Mouse (Mus musculus) neutrophil, adult 5-6 weeks (primary cell): ENCODE measurements around the gene Gm45623. TPM values are rescaled to one million over a fixed set of nuclear protein-coding genes. Genes with fewer than 3 reads are reported as not detected.
A peak's percentile ranks its signal among the peaks of the same experiment; 100 is the strongest.

ENCODE experiments used
- ATAC-seq: fragments of 151-379, 151-347 bp; 2 replicates; pipeline ENCODE4 v1.8.0; 2017; ENCODE audit warnings: mild to moderate bottlenecking, moderate TSS enrichment; ENCODE audit not compliant: insufficient number of reproducible peaks, poor library complexity, low FRiP score, severe bottlenecking; ENCODE audit errors: extremely low read depth
- total RNA-seq: library from RNA; stranded (forward); fragments of 200-1000 nt; gene quantifications from 2 replicates; pipeline ENCODE4 v1.2.3, GENCODE M21; 2017

The Gm45623 gene
- total RNA-seq = not detected in 2 replicates

GRCm38 (mm10) chr13:56753192-56753951, at the start of gene Gm45623:
Gene Gm45623, minus strand, starts transcription at chr13:56753827.
- no peak for ATAC-seq

GRCm38 (mm10) chr13:56797459-56797858, 43.8 kb upstream of the Gm45623 start:
- no peak for ATAC-seq

- ATAC-seq = no peak
Measured at GRCm38 (mm10) chr13:56795501-56795900, 41.9 kb upstream of the Gm45623 start.

- no peak for ATAC-seq
Measured at GRCm38 (mm10) chr13:56794441-56794840, 40.8 kb upstream of the Gm45623 start.

DNA sequence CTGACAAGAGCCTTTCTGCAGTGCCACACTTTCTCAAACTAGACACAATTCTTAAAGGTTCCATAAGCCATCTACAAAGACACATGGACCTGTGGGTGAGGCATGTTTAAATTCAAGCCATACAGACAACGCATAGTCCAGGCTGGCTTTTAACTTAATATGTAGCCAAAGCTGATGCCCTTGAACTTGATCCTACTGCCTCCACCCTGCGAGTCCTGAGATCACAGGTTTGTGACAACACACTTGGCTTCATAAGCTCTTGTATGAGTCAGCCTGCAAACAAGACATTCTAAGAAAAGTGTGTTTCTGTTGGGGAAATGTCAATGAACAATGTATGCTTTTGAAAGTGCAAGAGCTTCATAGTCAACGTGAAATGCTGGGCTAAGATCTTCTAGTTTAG, 39.2 kb upstream of the Gm45623 start:
- no peak for ATAC-seq

DNA sequence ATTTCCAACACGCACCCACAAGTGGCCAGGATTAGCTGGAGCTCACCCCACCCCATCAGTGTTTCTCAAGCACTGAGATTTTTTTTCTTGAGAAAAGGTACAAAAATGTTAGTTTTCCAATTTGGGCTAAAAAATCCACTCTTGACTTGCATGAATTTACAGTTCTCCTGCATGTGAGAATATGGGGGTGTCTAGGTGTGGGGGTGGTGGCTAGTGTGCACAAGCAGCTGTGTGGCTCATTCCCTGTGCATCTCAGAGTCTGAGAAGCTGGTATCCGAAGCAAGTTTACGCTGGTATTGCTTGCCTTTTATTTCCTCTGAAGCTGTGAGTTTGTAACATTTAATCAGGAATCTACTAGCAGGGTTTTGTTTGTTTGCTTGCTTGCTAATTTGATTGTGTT, 37.1 kb upstream of the Gm45623 start:
- ATAC-seq = no peak

- ATAC-seq = no peak
Measured at GRCm38 (mm10) chr13:56782621-56783020, 29.0 kb upstream of the Gm45623 start.

GRCm38 (mm10) chr13:56781697-56782096, 28.1 kb upstream of the Gm45623 start:
- no peak for ATAC-seq

DNA sequence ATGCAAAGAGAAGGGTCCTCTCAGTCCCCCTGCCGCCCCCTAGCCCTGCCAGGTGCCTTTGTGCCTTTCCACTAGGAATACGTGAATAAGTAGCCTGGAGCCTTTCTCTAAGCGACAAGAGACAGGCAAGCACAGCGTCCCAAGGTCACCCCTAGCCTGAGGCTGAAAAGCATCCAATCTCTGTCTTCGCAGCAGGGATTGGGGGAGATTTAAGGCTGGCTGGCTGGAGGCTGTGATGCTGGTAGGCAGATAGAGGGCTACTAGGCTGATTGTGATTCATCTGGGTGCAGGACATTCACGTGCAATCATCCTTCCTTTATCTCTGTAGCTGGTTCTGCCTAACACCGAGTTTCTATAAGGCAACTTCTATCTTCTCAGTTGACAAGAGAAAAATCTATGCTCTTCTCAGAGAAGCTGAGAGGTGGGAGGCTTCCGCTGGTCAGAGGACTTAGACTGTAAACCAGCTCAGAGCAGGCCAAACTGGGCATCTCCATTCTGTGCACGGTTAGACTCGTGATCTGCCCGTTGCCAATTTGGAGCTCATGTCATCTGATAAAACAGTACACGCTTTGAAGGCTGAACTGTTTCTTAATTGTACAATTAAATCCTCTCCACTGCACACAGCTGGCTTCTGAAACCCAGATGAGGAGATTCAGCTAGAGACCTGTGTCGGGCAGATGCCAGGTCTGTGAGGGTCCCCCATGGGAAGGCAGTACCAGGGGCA, 27.3 kb upstream of the Gm45623 start:
- no peak for ATAC-seq

DNA sequence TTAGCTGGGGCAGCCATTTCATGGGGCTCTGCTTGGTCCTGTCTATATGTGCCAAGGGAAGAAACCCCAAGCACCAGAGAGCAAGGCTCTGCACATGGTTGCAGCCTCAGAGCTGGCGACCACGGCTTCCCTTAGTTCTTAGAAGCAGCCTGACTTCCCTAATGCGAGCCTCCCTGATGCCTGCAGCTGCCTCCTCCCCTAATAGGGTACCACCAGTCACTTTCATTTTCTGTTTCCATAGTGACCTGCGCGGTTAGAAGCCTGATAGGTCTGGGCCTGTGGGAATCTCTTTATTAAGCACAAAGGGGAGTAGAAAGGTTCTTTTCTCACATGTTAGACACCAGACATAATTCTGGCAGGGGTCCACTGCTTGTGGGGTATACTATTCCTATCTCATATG, 20.7 kb upstream of the Gm45623 start:
- ATAC-seq = no peak

GRCm38 (mm10) chr13:56773262-56773870, 19.7 kb upstream of the Gm45623 start:
- no peak for ATAC-seq

GRCm38 (mm10) chr13:56772592-56772991, 19.0 kb upstream of the Gm45623 start:
- ATAC-seq = no peak

DNA sequence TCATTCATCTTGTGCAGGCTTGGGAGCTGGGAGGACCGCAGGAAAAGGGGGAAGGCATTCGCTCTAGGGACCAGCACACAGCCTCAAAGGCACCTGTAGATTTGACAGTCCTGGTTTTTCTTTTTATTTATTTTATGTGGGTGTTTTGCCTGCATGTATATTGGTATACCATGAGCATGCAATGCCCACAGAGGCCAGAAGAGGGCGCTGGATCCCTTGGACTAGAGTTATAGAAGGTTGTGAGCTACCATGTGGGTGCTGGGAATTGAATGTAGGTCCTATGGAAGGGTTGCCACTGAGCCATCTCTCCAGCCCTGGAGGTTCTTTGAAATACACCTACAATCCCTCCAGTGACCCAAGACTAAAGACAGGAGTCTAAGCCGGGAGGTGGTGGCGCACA, 17.2 kb upstream of the Gm45623 start:
- no peak for ATAC-seq

DNA sequence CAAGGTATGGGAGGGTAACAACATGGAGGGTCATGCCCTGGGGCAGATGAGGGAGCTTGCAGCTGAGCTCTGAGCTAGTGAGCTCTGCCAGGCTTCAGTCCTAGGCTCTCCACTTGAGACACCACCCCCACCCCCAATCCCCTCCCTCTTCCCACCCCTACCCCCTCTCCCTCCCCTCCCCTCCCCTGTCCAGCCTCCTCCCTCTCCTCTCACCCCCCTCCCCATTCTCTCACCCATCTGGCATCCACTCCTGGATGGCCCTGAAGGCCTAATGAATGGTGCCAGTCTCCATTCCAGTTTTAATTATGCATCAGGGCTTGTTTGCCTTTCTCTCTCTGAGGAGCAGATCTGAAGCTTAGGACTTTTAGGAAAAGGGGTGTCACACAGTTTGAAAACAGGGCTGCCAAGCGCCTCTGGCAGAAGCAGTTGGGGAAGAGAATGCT, 16.5 kb upstream of the Gm45623 start:
- no peak for ATAC-seq

DNA sequence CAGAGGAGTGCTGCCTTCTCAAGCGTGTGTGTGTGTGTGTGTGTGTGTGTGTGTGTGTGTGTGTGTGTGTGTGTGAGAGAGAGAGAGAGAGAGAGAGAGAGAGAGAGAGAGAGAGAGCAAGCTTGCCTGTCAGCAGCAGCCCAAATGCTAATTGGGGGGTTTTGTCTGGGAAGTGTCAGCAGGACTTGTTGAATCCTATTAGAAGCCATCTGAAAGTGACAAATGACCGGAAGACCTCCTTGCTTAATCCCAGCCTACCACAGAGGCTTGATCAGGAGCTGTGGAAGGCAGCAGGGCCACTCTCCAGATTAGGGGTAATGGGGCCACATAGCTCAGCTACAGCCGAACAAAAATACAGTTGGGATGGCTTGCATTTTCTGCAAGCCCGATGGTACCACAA, 15.8 kb upstream of the Gm45623 start:
- no peak for ATAC-seq

DNA sequence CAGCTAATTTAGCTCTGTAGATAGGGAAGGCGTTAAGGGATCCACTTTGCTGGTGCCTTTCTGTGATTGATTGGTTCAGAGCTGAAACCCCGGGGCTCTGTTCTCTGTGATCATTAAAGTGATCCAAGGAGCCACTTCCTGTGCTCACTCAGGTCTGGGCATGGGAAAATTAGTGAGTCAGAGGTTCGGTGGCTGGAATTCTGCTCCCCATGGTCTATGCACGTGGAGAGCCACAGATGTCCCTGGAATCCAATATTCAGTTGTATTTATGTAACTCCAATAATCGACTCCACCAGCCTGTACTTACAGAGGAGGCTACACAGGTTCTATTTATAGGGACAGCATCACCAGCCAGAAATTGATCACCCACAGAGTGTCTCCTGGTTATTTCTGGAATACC, 12.6 kb upstream of the Gm45623 start:
- no peak for ATAC-seq

GRCm38 (mm10) chr13:56765284-56766032, 11.8 kb upstream of the Gm45623 start:
- ATAC-seq = no peak

GRCm38 (mm10) chr13:56762446-56763229, 9.0 kb upstream of the Gm45623 start:
- no peak for ATAC-seq

- ATAC-seq = 0 out of 2 replicates have a peak, but pooled peaks have one; percentile 16
Measured at GRCm38 (mm10) chr13:56758492-56758891, 4.9 kb upstream of the Gm45623 start.
